ENCODE assay signal across 9 mouse cellular contexts in the genomic region with DNA sequence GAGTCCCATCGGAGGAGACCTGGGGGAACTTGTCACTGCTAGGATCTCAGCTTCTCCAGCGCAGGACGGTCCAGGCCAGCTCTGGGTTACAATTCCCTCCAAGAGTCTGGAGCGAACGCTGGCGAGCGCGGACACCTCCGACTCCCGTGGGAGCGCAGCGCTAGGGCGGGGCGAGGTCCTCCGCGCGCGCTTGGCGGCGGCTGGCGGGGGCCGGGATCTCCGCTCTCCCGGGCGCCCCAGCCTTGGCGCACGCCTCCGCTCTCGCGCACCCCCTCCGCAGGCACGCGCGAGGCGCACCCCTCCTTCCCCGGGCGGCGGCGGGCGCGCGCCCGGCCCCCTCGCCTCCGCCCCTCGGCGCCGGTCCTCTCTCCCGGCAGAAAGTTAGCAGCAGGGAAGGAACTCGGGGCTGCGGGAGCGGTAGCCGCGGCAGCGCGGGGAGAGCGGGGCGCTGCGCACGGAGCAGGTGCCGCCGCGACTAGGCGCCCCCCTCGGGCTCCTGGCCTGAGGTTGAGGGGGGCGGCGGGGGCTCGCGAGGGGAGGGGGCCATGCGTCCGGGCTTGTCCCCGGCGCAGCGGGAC. TPM values are rescaled to one million over a fixed set of nuclear protein-coding genes. Genes with fewer than 3 reads are reported as not detected.
DNase-seq lines count a peak whose midpoint lies in the region; ATAC-seq and TF ChIP-seq lines count a peak whose summit lies in the region.
"Had no signal": no experiment of that assay in that cellular context is flagged by ENCODE, and none has a peak within 500 bp of the region (broad histone marks: within the 10 kb centered on the region; RNA-seq: fewer than 3 reads in every experiment).

Gene Hs3st4, plus strand, starts transcription at position 409 of the 578 bp plus-strand sequence.

- peak within 1 kb of the TSS; percentile 53 for H3K9ac ChIP-seq in midbrain, embryonic 12.5 days (replicated peaks)

- under 1% methylated on average over 42 of the region's 74 CpGs for WGBS in midbrain, embryonic 12.5 days

- no peak for TF ChIP-seq CTCF in testis, adult 2 months (IDR thresholded peaks at IDR 0.05; ENCODE audit: control insufficient read depth, insufficient read depth, insufficient replicate concordance, low read depth, low read length)
- TF ChIP-seq CTCF in layer of hippocampus, adult 2 months (conservative IDR thresholded peaks at IDR 0.05) = no peak

- TF ChIP-seq POLR2A in testis, adult 2 months (IDR thresholded peaks at IDR 0.05; ENCODE audit: control insufficient read depth, low read depth, low read length) = no peak

- no peaks in the 10 kb centered on the region for H3K36me3 ChIP-seq in testis, adult 2 months (ENCODE audit: control insufficient read depth, insufficient read depth, low read length)
- no peaks in the 10 kb centered on the region for H3K36me3 ChIP-seq in midbrain, embryonic 12.5 days

- peak; percentile 6 for DNase-seq in adrenal gland, postnatal 14 days
- DNase-seq in adrenal gland, postnatal 4 days (ENCODE audit: low spot score in 2 of 2) = no peak
- DNase-seq in testis, postnatal 10 days (ENCODE audit: low spot score) = no peak
- peak; percentile 10 to 47 for DNase-seq in layer of hippocampus, adult 2 months (ENCODE audit: low spot score in 2 of 2)

- H3K4me3 ChIP-seq in testis, adult 2 months (ENCODE audit: control insufficient read depth, low read depth, low read length) = peak within 1 kb of the TSS; percentile 60
- peak within 1 kb of the TSS; percentile 56 for H3K4me3 ChIP-seq in layer of hippocampus, adult 2 months
- peak within 1 kb of the TSS; percentile 75 for H3K4me3 ChIP-seq in midbrain, embryonic 12.5 days
- H3K4me3 ChIP-seq: myocyte had no signal

- H3K4me1 ChIP-seq in testis, adult 2 months (ENCODE audit: control insufficient read depth, insufficient read depth, low read length) = peaks cover 14% of the 10 kb centered on the region
- peaks cover 5% of the 10 kb centered on the region; the same call in 1 of the 2 replicates for H3K4me1 ChIP-seq in midbrain, embryonic 12.5 days

- H3K27me3 ChIP-seq in testis, adult 2 months (ENCODE audit: control insufficient read depth, insufficient read depth, low read length) = peaks cover 3% of the 10 kb centered on the region; the same call in 1 of the 2 replicates
- H3K27me3 ChIP-seq in midbrain, embryonic 12.5 days = peaks cover 83% of the 10 kb centered on the region

- peak within 1 kb of the TSS; percentile 99 for H3K4me2 ChIP-seq in midbrain, embryonic 12.5 days (replicated peaks)

- ATAC-seq in midbrain, embryonic 12.5 days (ENCODE audit: low FRiP score, low read depth) = peak; percentile 56
- ATAC-seq in activated CD4-positive, CD25-positive, alpha-beta regulatory T cell, adult 4 months = no peak
- no peak for ATAC-seq in cerebellum, adult (ENCODE audit: insufficient number of reproducible peaks, low FRiP score, low TSS enrichment)

- H3K27ac ChIP-seq in testis, adult 2 months (ENCODE audit: control insufficient read depth, insufficient read depth, low read depth, low read length) = no peak within 1 kb of the TSS
- H3K27ac ChIP-seq in layer of hippocampus, adult 2 months = peak within 1 kb of the TSS; percentile 74; the same call in 1 of the 2 replicates
- no peak within 1 kb of the TSS for H3K27ac ChIP-seq in midbrain, embryonic 12.5 days (replicated peaks)

- H3K9me3 ChIP-seq in midbrain, embryonic 12.5 days = no peaks in the 10 kb centered on the region

RNA-seq across cellular contexts. Expression of gene Hs3st4, which starts in this region (rescaled TPM):
- 0.26 TPM in 1 of 2 replicates, not detected in the other for total RNA-seq in adrenal gland, postnatal 14 days (2021)
- total RNA-seq in adrenal gland, postnatal 4 days (2021) = under 1 TPM; 0.14 to 0.51 TPM
- 2.3 and 2.4 TPM in 2 replicates for polyA plus RNA-seq in testis, adult 2 months (2012; rRNA removed)
- 100 to 1,000 TPM in 1 of 2 experiments, 10 to 100 TPM in 1; 92.2 to 107 TPM for total RNA-seq in layer of hippocampus, adult 2 months (2021)
- polyA plus RNA-seq in midbrain, embryonic 12.5 days (2016; fragmentation: Nextera tagmentation; extraction: Ambion mirVana) = 1.2 TPM in 2 replicates
- not detected for polyA plus RNA-seq in activated CD4-positive, CD25-positive, alpha-beta regulatory T cell, adult 4 months (2017; shearing (Covaris generic))
- polyA plus RNA-seq: myocyte had no signal

Comparison
In these comparisons a context has a peak if more than half of its experiments do, and no peak if none do; other contexts are left out.
1. RNA of gene Hs3st4 (total RNA-seq): 92.2 to 107 TPM in layer of hippocampus, adult 2 months; 0.14 to 0.51 TPM in adrenal gland, postnatal 4 days and 0.26 TPM in adrenal gland, postnatal 14 days; every median in the first group is over 10 times any median in the second.
2. Peak in DNase-seq in adrenal gland, postnatal 14 days; RNA of the gene not detected or under 1 TPM.
3. DNase-seq: peak in layer of hippocampus, adult 2 months (2 of 2); none in adrenal gland, postnatal 4 days (0 of 2) and testis, postnatal 10 days (single experiment).
4. Peak in every context shown above with its lines, with median percentiles within 50 percentile points of each other: H3K4me3 ChIP-seq.